Mouse (Mus musculus) kidney, postnatal 14 days (tissue): ENCODE data around the gene Wdr62.
A peak's percentile ranks its signal among the peaks of the same experiment; 100 is the strongest.
"Not testable (repeated sequence)": the region's sequence is repeated elsewhere in the genome, so short reads cannot be mapped to it uniquely, and the experiment has no call there.

Experiments used
- DNase-seq: peaks from one replicate; pipeline ENCODE4 v3.0.0; 2022; ENCODE audit warnings: mixed read lengths

Wdr62 gene

GRCm38 (mm10) chr7:30202895-30203690 is 77.1 kb downstream of the Wdr62 start:
- no peak for DNase-seq

GRCm38 (mm10) chr7:30200661-30201060 is 79.6 kb downstream of the Wdr62 start:
- DNase-seq: not testable (repeated sequence)

- DNase-seq: no peak
These were observed 80.0 kb downstream of the Wdr62 start for GRCm38 (mm10) chr7:30200200-30200599.

DNA sequence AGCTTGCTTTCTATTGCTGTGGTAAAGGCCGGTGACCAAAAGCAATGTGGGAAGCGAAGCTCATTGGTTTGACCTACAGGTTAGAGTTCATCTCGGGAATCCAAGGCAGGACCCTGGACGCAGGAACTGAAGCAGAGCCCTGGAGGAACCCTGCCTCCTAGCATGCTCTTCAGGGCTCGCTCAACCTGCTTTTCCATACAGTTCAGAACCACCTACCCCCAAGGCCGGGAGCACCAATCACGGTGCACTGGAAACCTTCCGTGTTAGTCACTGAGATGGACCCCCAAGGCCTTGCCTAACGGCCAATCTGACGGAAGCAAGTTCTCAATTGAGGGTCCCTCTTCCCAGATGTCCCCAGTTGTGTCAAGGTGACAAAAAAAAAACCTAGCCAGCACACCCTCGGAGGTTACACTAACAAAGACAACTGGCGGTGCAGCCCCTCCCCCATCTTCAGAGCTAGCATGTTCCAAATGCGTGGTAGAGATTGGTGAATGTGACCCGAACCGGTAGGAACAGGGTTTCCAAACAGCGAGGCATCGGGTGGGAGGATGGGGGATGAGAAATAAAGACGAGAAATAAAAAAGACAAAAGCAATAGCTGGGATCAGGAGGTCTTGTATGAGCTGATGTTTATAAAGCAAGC is 80.6 kb downstream of the Wdr62 start:
- no peak for DNase-seq

DNA sequence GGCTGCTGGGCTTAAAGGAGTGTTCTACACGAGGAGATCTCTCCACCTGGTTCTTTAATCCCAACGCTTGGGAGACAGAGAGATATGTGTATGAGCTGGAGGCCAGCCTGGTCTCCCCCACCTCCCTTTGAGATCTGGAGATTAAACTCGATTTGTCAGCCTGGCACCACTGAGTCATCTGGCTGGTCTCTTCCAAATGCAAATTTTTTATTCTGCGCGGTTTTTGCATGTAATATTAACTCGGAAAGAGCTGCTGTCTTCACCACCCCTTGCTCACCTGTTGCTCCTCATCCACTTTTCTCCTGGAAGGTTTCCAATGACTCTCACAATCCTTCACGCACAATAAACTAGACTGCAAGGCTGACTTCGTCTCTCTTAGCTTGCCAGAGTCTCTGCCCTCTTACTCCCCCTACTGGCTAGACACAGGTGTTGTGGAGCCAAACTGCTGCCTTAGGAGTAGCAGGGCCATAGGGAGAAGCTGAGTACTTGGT is 81.7 kb downstream of the Wdr62 start, which contains the start of gene Capns1:
Capns1 (minus strand) TSS at position 331 of the 491 bp plus-strand sequence.
- peak; percentile 67 for DNase-seq

GRCm38 (mm10) chr7:30197592-30198129 is 82.6 kb downstream of the Wdr62 start:
- DNase-seq: peak; percentile 41

GRCm38 (mm10) chr7:30196171-30196570 is 84.0 kb downstream of the Wdr62 start:
- DNase-seq: no peak

DNA sequence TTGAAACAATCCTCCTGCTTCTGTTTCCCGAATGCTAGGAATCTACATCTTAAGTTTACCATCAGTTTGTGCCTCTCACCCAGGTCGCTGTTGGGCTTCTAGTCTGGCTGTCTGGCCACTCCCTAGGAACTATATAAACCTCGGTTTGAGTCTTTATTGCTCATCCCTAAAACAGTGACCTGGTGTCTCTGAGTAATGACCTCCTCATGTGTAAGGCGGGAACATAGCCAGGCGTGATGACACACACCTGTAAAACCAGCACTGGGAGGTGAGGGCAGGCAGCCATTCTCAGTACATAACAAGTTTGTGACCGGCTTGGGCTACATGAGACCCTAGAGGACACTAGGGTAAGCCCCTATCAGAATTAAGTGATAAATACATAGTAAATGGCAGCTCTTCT is 84.8 kb downstream of the Wdr62 start:
- DNase-seq: no peak

GRCm38 (mm10) chr7:30194884-30195283 is 85.3 kb downstream of the Wdr62 start:
- DNase-seq: peak; percentile 97

- DNase-seq: peak; percentile 52
These were observed 86.0 kb downstream of the Wdr62 start for GRCm38 (mm10) chr7:30194101-30194831.

DNA sequence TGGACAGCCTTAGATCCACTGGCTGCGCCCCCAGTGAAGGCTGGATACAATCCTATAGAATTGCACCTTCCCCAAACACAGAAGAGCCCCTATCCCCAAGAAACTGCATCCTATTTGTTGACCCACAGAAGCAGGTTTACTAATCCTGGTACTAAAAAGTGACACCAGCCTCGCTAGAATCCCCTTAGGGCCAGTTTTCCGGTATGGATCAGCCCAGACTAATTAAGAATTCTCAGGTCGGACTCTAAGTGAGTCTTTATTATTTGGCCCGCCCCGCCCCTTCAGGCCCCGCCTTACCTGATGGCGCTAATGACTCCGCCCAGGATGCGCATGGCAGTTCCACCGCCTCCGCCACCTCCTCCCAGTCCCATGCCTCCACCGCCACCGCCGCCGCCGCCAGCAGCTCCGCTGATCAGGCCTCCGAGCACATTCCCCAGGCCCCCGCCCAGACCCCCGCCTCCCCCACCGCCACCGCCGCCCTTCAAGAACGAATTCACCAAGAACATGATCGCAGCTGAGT is 86.6 kb downstream of the Wdr62 start:
- peak; percentile 90 for DNase-seq

DNA sequence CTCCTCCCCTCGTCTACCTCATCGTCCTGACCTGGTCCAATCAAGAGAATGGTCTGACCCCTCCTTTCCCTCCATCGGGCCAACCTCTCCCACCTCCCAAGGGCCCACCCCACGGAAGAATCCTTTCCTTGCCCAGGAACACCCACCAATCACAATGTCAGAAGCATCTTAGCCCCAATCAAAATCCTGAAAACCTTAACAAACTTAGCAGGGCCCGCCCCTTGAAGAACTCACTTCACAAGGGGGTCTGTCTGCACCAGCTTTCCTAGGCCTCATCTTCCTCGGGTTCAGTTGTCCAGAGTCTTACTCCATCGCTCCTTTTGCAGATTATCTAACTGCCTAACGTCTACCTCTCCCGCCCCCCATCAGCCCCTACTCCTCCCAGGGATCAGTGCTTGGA is 87.2 kb downstream of the Wdr62 start:
- no peak for DNase-seq

GRCm38 (mm10) chr7:30192088-30192487 is 88.1 kb downstream of the Wdr62 start:
- no peak for DNase-seq
